Mouse (Mus musculus): Measurements from ENCODE around the gene Cygb. TPM values are rescaled to one million over a fixed set of nuclear protein-coding genes. Genes with fewer than 3 reads are reported as not detected.

The Cygb gene
- polyA plus RNA-seq, 1 experiment from 2014 or later: 35.2 TPM

- H3K4me2 ChIP-seq (ENCODE audit: low read length): peak overlapping the region; percentile 22
- H3K4me1 ChIP-seq (replicated peaks; ENCODE audit: insufficient read depth, low read length): peaks cover 52% of the 10 kb centered on the region
- WGBS: 70% methylated on average over 10 of the region's 10 CpGs
- no peaks in the 10 kb centered on the region for H3K27me3 ChIP-seq (ENCODE audit: insufficient read depth, low read length)
- no peak overlapping the region for H3K9ac ChIP-seq (ENCODE audit: low read depth, low read length)
- no peaks in the 10 kb centered on the region for H3K36me3 ChIP-seq (ENCODE audit: insufficient read depth, low read length)
- ATAC-seq (replicated peaks; ENCODE audit: low FRiP score, low read depth) (no peak), DNase-seq (ENCODE audit: low spot score) (no peak)
- no peak for TF ChIP-seq CTCF (IDR thresholded peaks at IDR 0.05; ENCODE audit: low read depth)
- no peak overlapping the region for H3K4me3 ChIP-seq (replicated peaks; ENCODE audit: low read depth, low read length)
- H3K27ac ChIP-seq: peak overlapping the region; percentile 25
- H3K9me3 ChIP-seq (replicated peaks; ENCODE audit: low read length): no peaks in the 10 kb centered on the region
Measured at GRCm38 (mm10) chr11:116620559-116621253, 33.4 kb downstream of the Cygb start.

DNA sequence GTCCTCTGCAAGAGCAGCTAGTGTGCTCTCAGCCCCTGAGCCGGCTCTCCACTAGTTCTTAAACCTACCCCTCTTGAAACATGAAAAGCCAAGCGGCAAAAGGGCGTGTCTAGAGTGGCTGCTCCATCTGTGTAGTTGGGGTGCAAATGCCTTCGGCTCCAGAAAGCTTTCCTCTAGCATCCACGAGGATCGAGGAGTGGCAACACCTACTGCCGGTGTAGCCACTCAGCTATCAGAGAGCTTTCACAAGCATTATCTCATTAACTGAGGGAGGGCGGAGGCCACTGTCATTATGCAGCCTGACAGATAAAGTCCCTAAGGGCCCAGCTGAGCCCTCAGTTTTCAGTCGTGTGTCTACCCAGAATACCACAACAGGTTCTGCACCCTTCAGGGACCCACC, 34.0 kb downstream of the Cygb start:
- Histone ChIP-seq H3K4me2 (ENCODE audit: low read length) (no peak overlapping the region), H3K4me3 (replicated peaks; ENCODE audit: low read depth, low read length) (no peak overlapping the region), H3K4me1 (replicated peaks; ENCODE audit: insufficient read depth, low read length) (peaks cover 54% of the 10 kb centered on the region), H3K36me3 (ENCODE audit: insufficient read depth, low read length) (no peaks in the 10 kb centered on the region), H3K27ac (no peak overlapping the region), H3K9ac (ENCODE audit: low read depth, low read length) (no peak overlapping the region), H3K9me3 (replicated peaks; ENCODE audit: low read length) (no peaks in the 10 kb centered on the region), H3K27me3 (ENCODE audit: insufficient read depth, low read length) (no peaks in the 10 kb centered on the region)
- ATAC-seq (replicated peaks; ENCODE audit: low FRiP score, low read depth) (no peak), DNase-seq (ENCODE audit: low spot score) (no peak)
- WGBS: 36% methylated on average over 9 of the region's 9 CpGs
- TF ChIP-seq CTCF (IDR thresholded peaks at IDR 0.05; ENCODE audit: low read depth): no peak

GRCm38 (mm10) chr11:116619561-116619960, 34.6 kb downstream of the Cygb start:
- no peak for DNase-seq (ENCODE audit: low spot score)
- peaks cover 54% of the 10 kb centered on the region for H3K4me1 ChIP-seq (replicated peaks; ENCODE audit: insufficient read depth, low read length)
- H3K9ac ChIP-seq (ENCODE audit: low read depth, low read length): no peak overlapping the region
- H3K9me3 ChIP-seq (replicated peaks; ENCODE audit: low read length): no peaks in the 10 kb centered on the region
- H3K36me3 ChIP-seq (ENCODE audit: insufficient read depth, low read length): no peaks in the 10 kb centered on the region
- H3K27me3 ChIP-seq (ENCODE audit: insufficient read depth, low read length): no peaks in the 10 kb centered on the region
- no peak overlapping the region for H3K4me2 ChIP-seq (ENCODE audit: low read length)
- no peak for TF ChIP-seq CTCF (IDR thresholded peaks at IDR 0.05; ENCODE audit: low read depth)
- no peak overlapping the region for H3K4me3 ChIP-seq (replicated peaks; ENCODE audit: low read depth, low read length)
- no peak overlapping the region for H3K27ac ChIP-seq
- ATAC-seq (replicated peaks; ENCODE audit: low FRiP score, low read depth): no peak
- 34% methylated on average over 8 of the region's 8 CpGs for WGBS

DNA sequence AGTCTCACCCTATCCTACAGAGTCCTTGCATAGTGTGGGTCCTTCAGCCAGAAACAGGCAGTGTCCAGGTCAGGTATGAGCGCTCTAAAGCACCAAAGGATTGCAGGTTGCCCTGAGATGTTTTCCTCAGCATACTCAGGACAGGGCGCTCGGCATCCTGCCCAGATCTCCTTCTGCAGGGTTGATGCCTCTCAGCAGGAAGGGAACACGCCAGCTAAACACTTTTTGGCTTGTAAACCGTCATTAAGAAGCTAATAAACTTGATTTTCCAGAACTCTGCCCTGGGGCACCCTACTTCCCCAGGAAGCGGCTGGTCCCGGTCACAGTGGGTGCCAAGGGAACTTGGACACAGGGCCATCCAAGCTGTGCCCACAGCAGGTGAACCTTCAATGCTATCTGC, 35.0 kb downstream of the Cygb start:
- 71% methylated on average over 7 of the region's 7 CpGs for WGBS
- H3K9me3 ChIP-seq (replicated peaks; ENCODE audit: low read length): no peaks in the 10 kb centered on the region
- DNase-seq (ENCODE audit: low spot score): no peak
- H3K27me3 ChIP-seq (ENCODE audit: insufficient read depth, low read length): no peaks in the 10 kb centered on the region
- TF ChIP-seq CTCF (IDR thresholded peaks at IDR 0.05; ENCODE audit: low read depth): no peak
- no peak for ATAC-seq (replicated peaks; ENCODE audit: low FRiP score, low read depth)
- no peak overlapping the region for H3K4me3 ChIP-seq (replicated peaks; ENCODE audit: low read depth, low read length)
- no peak overlapping the region for H3K27ac ChIP-seq
- no peaks in the 10 kb centered on the region for H3K36me3 ChIP-seq (ENCODE audit: insufficient read depth, low read length)
- no peak overlapping the region for H3K4me2 ChIP-seq (ENCODE audit: low read length)
- H3K4me1 ChIP-seq (replicated peaks; ENCODE audit: insufficient read depth, low read length): peaks cover 54% of the 10 kb centered on the region
- H3K9ac ChIP-seq (ENCODE audit: low read depth, low read length): no peak overlapping the region

- no peaks in the 10 kb centered on the region for H3K27me3 ChIP-seq (ENCODE audit: insufficient read depth, low read length)
- DNase-seq (ENCODE audit: low spot score) (no peak), ATAC-seq (replicated peaks; ENCODE audit: low FRiP score, low read depth) (no peak)
- no peak overlapping the region for H3K27ac ChIP-seq
- no peak overlapping the region for H3K4me2 ChIP-seq (ENCODE audit: low read length)
- no peak overlapping the region for H3K9ac ChIP-seq (ENCODE audit: low read depth, low read length)
- no peaks in the 10 kb centered on the region for H3K9me3 ChIP-seq (replicated peaks; ENCODE audit: low read length)
- peaks cover 54% of the 10 kb centered on the region for H3K4me1 ChIP-seq (replicated peaks; ENCODE audit: insufficient read depth, low read length)
- no peaks in the 10 kb centered on the region for H3K36me3 ChIP-seq (ENCODE audit: insufficient read depth, low read length)
- TF ChIP-seq CTCF (IDR thresholded peaks at IDR 0.05; ENCODE audit: low read depth): no peak
- H3K4me3 ChIP-seq (replicated peaks; ENCODE audit: low read depth, low read length): no peak overlapping the region
- 92% methylated on average over 7 of the region's 7 CpGs for WGBS
Measured at GRCm38 (mm10) chr11:116618666-116619065, 35.4 kb downstream of the Cygb start.

GRCm38 (mm10) chr11:116617641-116618040, 36.5 kb downstream of the Cygb start:
- TF ChIP-seq CTCF (IDR thresholded peaks at IDR 0.05; ENCODE audit: low read depth): no peak
- Histone ChIP-seq H3K36me3 (ENCODE audit: insufficient read depth, low read length) (no peaks in the 10 kb centered on the region), H3K9me3 (replicated peaks; ENCODE audit: low read length) (no peaks in the 10 kb centered on the region), H3K4me3 (replicated peaks; ENCODE audit: low read depth, low read length) (no peak overlapping the region), H3K27me3 (ENCODE audit: insufficient read depth, low read length) (no peaks in the 10 kb centered on the region), H3K9ac (ENCODE audit: low read depth, low read length) (no peak overlapping the region), H3K4me2 (ENCODE audit: low read length) (no peak overlapping the region), H3K4me1 (replicated peaks; ENCODE audit: insufficient read depth, low read length) (peaks cover 48% of the 10 kb centered on the region), H3K27ac (no peak overlapping the region)
- WGBS: 82% methylated on average over 7 of the region's 7 CpGs
- no peak for ATAC-seq (replicated peaks; ENCODE audit: low FRiP score, low read depth)
- no peak for DNase-seq (ENCODE audit: low spot score)
